ENCODE assay signal across 8 mouse cellular contexts in genomic region chr12:31950659-31951031, GRCm38 (mm10). TPM values are rescaled to one million over a fixed set of nuclear protein-coding genes. Genes with fewer than 3 reads are reported as not detected.
DNase-seq lines count a peak whose midpoint lies in the region; TF ChIP-seq lines count a peak whose summit lies in the region.

No protein-coding gene starts in this region.

- TF ChIP-seq POLR2A in testis, adult 2 months (IDR thresholded peaks at IDR 0.05; ENCODE audit: control insufficient read depth, low read depth, low read length), result peak; percentile 41; the same call in 1 of the 2 replicates
- no peak for TF ChIP-seq POLR2A in small intestine, adult 2 months (IDR thresholded peaks at IDR 0.05; ENCODE audit: low read depth, low read length)

- peak overlapping the region; percentile 79 for H3K4me3 ChIP-seq in gastrocnemius, adult 2 months
- H3K4me3 ChIP-seq in testis, adult 2 months (ENCODE audit: control insufficient read depth, low read depth, low read length), result peak overlapping the region; percentile 91
- peak overlapping the region; percentile 77 for H3K4me3 ChIP-seq in limb, embryonic 10.5 days
- H3K4me3 ChIP-seq in small intestine, adult 2 months (ENCODE audit: low read depth, low read length), result peak overlapping the region; percentile 59

- no peaks in the 10 kb centered on the region for H3K4me1 ChIP-seq in testis, adult 2 months (ENCODE audit: control insufficient read depth, insufficient read depth, low read length)
- H3K4me1 ChIP-seq in limb, embryonic 10.5 days, result 0 out of 2 replicates have a peak, but pooled peaks cover 2% of the 10 kb centered on the region
- H3K4me1 ChIP-seq in small intestine, adult 2 months (ENCODE audit: control insufficient read depth, insufficient read depth, insufficient read length, low read length), result peaks cover 3% of the 10 kb centered on the region; the same call in 1 of the 2 replicates

- no peaks in the 10 kb centered on the region for H3K36me3 ChIP-seq in testis, adult 2 months (ENCODE audit: control insufficient read depth, insufficient read depth, low read length)
- 0 out of 2 replicates have a peak, but pooled peaks cover 2% of the 10 kb centered on the region for H3K36me3 ChIP-seq in limb, embryonic 10.5 days
- no peaks in the 10 kb centered on the region for H3K36me3 ChIP-seq in small intestine, adult 2 months (ENCODE audit: control insufficient read depth, insufficient read depth, low read length)

- DNase-seq in gastrocnemius, adult 2 months, result no peak
- no peak for DNase-seq in gastrocnemius, adult 18-20 months (ENCODE audit: low spot score)
- no peak for DNase-seq in testis, postnatal 14 days (ENCODE audit: low spot score)
- no peak for DNase-seq in limb, embryonic 10.5 days (ENCODE audit: low spot score)
- no peak for DNase-seq in cerebellum, adult 11 months
- DNase-seq in embryo, embryonic 9.5 days (ENCODE audit: extremely low spot score), result no peak

- WGBS in limb, embryonic 10.5 days, result 7% methylated on average over 9 of the region's 9 CpGs
- WGBS in small intestine, adult 2 months, result 2% methylated on average over 9 of the region's 9 CpGs

- peak overlapping the region; percentile 97 for H3K27ac ChIP-seq in gastrocnemius, adult 2 months
- peak overlapping the region; percentile 91 for H3K27ac ChIP-seq in testis, adult 2 months (ENCODE audit: control insufficient read depth, insufficient read depth, low read depth, low read length)
- peak overlapping the region; percentile 81 for H3K27ac ChIP-seq in limb, embryonic 10.5 days
- H3K27ac ChIP-seq in small intestine, adult 2 months (ENCODE audit: insufficient read depth, low read depth, low read length), result peak overlapping the region; percentile 67

- no peaks in the 10 kb centered on the region for H3K27me3 ChIP-seq in testis, adult 2 months (ENCODE audit: control insufficient read depth, insufficient read depth, low read length)
- H3K27me3 ChIP-seq in limb, embryonic 10.5 days (ENCODE audit: low read depth, poor library complexity, severe bottlenecking), result no peaks in the 10 kb centered on the region
- H3K27me3 ChIP-seq in small intestine, adult 2 months (ENCODE audit: control insufficient read depth, insufficient read depth, low read length), result no peaks in the 10 kb centered on the region

- intact Hi-C loops in gastrocnemius, adult 2 months (cut with DNase I), result no loop called here

- no peak for TF ChIP-seq CTCF in gastrocnemius, adult 2 months (IDR thresholded peaks at IDR 0.05)
- no peak for TF ChIP-seq CTCF in testis, adult 2 months (IDR thresholded peaks at IDR 0.05; ENCODE audit: control insufficient read depth, insufficient read depth, insufficient replicate concordance, low read depth, low read length)
- TF ChIP-seq CTCF in small intestine, adult 2 months (IDR thresholded peaks at IDR 0.05; ENCODE audit: extremely low read depth, insufficient read length, insufficient replicate concordance, low read depth, low read length), result no peak

- H3K9me3 ChIP-seq in limb, embryonic 10.5 days (replicated peaks), result no peaks in the 10 kb centered on the region

RNA-seq across cellular contexts. Expression of gene Hbp1, which starts 0.3 kb away (rescaled TPM):
- total RNA-seq in gastrocnemius, adult 2 months (2021), result 10 to 100 TPM; 60.3 to 74.6 TPM
- 10 to 100 TPM; 61.8 to 77.7 TPM for total RNA-seq in gastrocnemius, adult 18-20 months (2021)
- polyA plus RNA-seq in testis, adult 2 months (2012; rRNA removed), result 21.0 and 27.3 TPM in 2 replicates
- polyA plus RNA-seq in limb, embryonic 10.5 days (2016; fragmentation: Nextera tagmentation; extraction: Ambion mirVana), result 84.4 and 110 TPM in 2 replicates
- 22.3 and 53.5 TPM in 2 replicates for polyA plus RNA-seq in small intestine, adult 2 months (2012; rRNA removed)
